Mouse (Mus musculus): ENCODE data around the gene Prim2. TPM values are rescaled to one million over a fixed set of nuclear protein-coding genes. Genes with fewer than 3 reads are reported as not detected.

The Prim2 gene
- polyA plus RNA-seq, 1 experiment from 2014 or later = 21.5 TPM

- peak overlapping the region; percentile 95 for H3K27ac ChIP-seq (ENCODE audit: low read depth, low read length)
- H3K4me2 ChIP-seq (ENCODE audit: low read length) = peak overlapping the region; percentile 82
- peak overlapping the region; percentile 81 for H3K4me3 ChIP-seq (ENCODE audit: low read length)
- no peaks in the 10 kb centered on the region for H3K36me3 ChIP-seq (ENCODE audit: control insufficient read depth, insufficient read depth, low read length)
- H3K27me3 ChIP-seq (replicated peaks; ENCODE audit: control insufficient read depth, insufficient read depth, low read length) = no peaks in the 10 kb centered on the region
- under 1% methylated on average over 37 of the region's 37 CpGs for WGBS
- H3K9me3 ChIP-seq (ENCODE audit: control insufficient read depth, low read length) = no peaks in the 10 kb centered on the region
- H3K4me1 ChIP-seq (ENCODE audit: control insufficient read depth, insufficient read depth, low read depth, low read length) = peaks cover 5% of the 10 kb centered on the region
- ATAC-seq = peak; percentile 73
- H3K9ac ChIP-seq (ENCODE audit: low read depth, low read length) = peak overlapping the region; percentile 88
Measured at GRCm38 (mm10) chr1:33670164-33670616, 595 bp upstream of the Prim2 start.

GRCm38 (mm10) chr1:33663605-33664117, 5.9 kb downstream of the Prim2 start:
- no peak for ATAC-seq
- WGBS = 88% methylated on average over 19 of the region's 19 CpGs
- H3K4me3 ChIP-seq (ENCODE audit: low read length) = no peak overlapping the region
- H3K4me1 ChIP-seq (ENCODE audit: control insufficient read depth, insufficient read depth, low read depth, low read length) = peaks cover under 1% of the 10 kb centered on the region; the same call in 1 of the 2 replicates
- peaks cover 3% of the 10 kb centered on the region; the same call in 1 of the 2 replicates for H3K36me3 ChIP-seq (ENCODE audit: control insufficient read depth, insufficient read depth, low read length)
- no peak overlapping the region for H3K9ac ChIP-seq (ENCODE audit: low read depth, low read length)
- H3K27ac ChIP-seq (ENCODE audit: low read depth, low read length) = no peak overlapping the region
- no peaks in the 10 kb centered on the region for H3K9me3 ChIP-seq (ENCODE audit: control insufficient read depth, low read length)
- H3K27me3 ChIP-seq (replicated peaks; ENCODE audit: control insufficient read depth, insufficient read depth, low read length) = no peaks in the 10 kb centered on the region
- no peak overlapping the region for H3K4me2 ChIP-seq (ENCODE audit: low read length)

GRCm38 (mm10) chr1:33663163-33663562, 6.4 kb downstream of the Prim2 start:
- Histone ChIP-seq H3K36me3 (ENCODE audit: control insufficient read depth, insufficient read depth, low read length) (peaks cover 3% of the 10 kb centered on the region; the same call in 1 of the 2 replicates), H3K9ac (ENCODE audit: low read depth, low read length) (no peak overlapping the region), H3K4me3 (ENCODE audit: low read length) (no peak overlapping the region), H3K27me3 (replicated peaks; ENCODE audit: control insufficient read depth, insufficient read depth, low read length) (no peaks in the 10 kb centered on the region), H3K4me2 (ENCODE audit: low read length) (no peak overlapping the region), H3K4me1 (ENCODE audit: control insufficient read depth, insufficient read depth, low read depth, low read length) (no peaks in the 10 kb centered on the region), H3K9me3 (ENCODE audit: control insufficient read depth, low read length) (no peaks in the 10 kb centered on the region), H3K27ac (ENCODE audit: low read depth, low read length) (no peak overlapping the region)
- ATAC-seq = no peak

- peaks cover 3% of the 10 kb centered on the region; the same call in 1 of the 2 replicates for H3K36me3 ChIP-seq (ENCODE audit: control insufficient read depth, insufficient read depth, low read length)
- no peak for ATAC-seq
- H3K9me3 ChIP-seq (ENCODE audit: control insufficient read depth, low read length) = no peaks in the 10 kb centered on the region
- no peak overlapping the region for H3K4me3 ChIP-seq (ENCODE audit: low read length)
- no peak overlapping the region for H3K27ac ChIP-seq (ENCODE audit: low read depth, low read length)
- 69% methylated on average over 4 of the region's 4 CpGs for WGBS
- no peaks in the 10 kb centered on the region for H3K27me3 ChIP-seq (replicated peaks; ENCODE audit: control insufficient read depth, insufficient read depth, low read length)
- no peaks in the 10 kb centered on the region for H3K4me1 ChIP-seq (ENCODE audit: control insufficient read depth, insufficient read depth, low read depth, low read length)
- H3K9ac ChIP-seq (ENCODE audit: low read depth, low read length) = no peak overlapping the region
- H3K4me2 ChIP-seq (ENCODE audit: low read length) = no peak overlapping the region
Measured at GRCm38 (mm10) chr1:33658302-33658701, 11.3 kb downstream of the Prim2 start.

DNA sequence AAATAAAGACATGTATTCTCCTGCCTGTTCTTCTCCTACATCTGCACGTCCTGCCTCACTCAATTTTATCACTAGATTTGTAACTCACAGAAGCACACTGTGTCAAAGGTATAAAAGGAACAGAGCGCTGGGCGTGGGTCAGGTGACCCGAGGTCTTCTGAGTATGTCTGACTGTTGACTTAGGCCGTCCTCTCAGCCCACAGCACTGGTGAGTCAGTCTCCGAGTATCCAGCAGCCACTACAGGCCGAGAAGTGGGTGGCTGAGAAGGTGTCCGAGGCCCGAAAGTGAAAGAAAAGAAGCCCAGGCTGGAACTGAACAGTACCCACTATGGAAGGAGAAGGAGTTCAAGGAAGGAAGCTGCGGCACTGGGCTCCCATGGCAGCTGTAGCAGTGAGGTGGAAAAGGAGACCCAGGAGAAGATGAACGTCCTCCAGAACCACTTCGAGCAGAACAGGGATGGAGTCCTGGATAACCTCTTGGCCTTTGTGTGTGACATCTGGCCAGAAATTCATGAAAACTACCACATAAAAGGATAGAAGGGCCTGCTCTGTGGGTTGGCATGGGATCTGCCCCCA, 11.9 kb downstream of the Prim2 start:
- WGBS = 93% methylated on average over 12 of the region's 12 CpGs
- no peak overlapping the region for H3K4me3 ChIP-seq (ENCODE audit: low read length)
- H3K36me3 ChIP-seq (ENCODE audit: control insufficient read depth, insufficient read depth, low read length) = peaks cover 3% of the 10 kb centered on the region; the same call in 1 of the 2 replicates
- H3K4me1 ChIP-seq (ENCODE audit: control insufficient read depth, insufficient read depth, low read depth, low read length) = no peaks in the 10 kb centered on the region
- no peak for ATAC-seq
- no peak overlapping the region for H3K27ac ChIP-seq (ENCODE audit: low read depth, low read length)
- H3K9ac ChIP-seq (ENCODE audit: low read depth, low read length) = no peak overlapping the region
- no peaks in the 10 kb centered on the region for H3K27me3 ChIP-seq (replicated peaks; ENCODE audit: control insufficient read depth, insufficient read depth, low read length)
- no peak overlapping the region for H3K4me2 ChIP-seq (ENCODE audit: low read length)
- no peaks in the 10 kb centered on the region for H3K9me3 ChIP-seq (ENCODE audit: control insufficient read depth, low read length)

DNA sequence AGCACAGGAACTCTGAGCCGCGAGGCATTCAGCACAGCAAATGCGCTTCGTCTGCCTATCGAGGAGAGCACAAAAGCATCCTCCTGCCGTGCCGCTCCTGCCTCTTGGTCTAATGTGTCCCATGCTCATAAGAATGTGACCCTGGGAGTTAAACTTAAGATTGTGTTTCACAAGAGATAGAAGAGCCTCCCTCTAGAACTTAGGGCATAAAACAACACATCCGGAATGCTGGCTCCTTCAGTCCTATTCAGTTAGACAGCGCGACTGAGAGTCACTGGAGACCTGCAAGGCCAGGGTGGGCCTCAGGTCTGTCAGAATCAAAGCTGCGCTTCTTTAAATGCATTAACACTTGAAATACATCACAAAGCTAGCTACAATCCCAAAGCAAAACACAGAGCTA, 18.7 kb downstream of the Prim2 start:
- H3K9ac ChIP-seq (ENCODE audit: low read depth, low read length) = no peak overlapping the region
- H3K36me3 ChIP-seq (ENCODE audit: control insufficient read depth, insufficient read depth, low read length) = peaks cover 4% of the 10 kb centered on the region
- H3K4me3 ChIP-seq (ENCODE audit: low read length) = no peak overlapping the region
- H3K4me2 ChIP-seq (ENCODE audit: low read length) = no peak overlapping the region
- H3K9me3 ChIP-seq (ENCODE audit: control insufficient read depth, low read length) = no peaks in the 10 kb centered on the region
- WGBS = 88% methylated on average over 11 of the region's 11 CpGs
- no peaks in the 10 kb centered on the region for H3K27me3 ChIP-seq (replicated peaks; ENCODE audit: control insufficient read depth, insufficient read depth, low read length)
- H3K4me1 ChIP-seq (ENCODE audit: control insufficient read depth, insufficient read depth, low read depth, low read length) = no peaks in the 10 kb centered on the region
- H3K27ac ChIP-seq (ENCODE audit: low read depth, low read length) = no peak overlapping the region
- ATAC-seq = no peak

- H3K27ac ChIP-seq (ENCODE audit: low read depth, low read length) = no peak overlapping the region
- WGBS = 96% methylated on average over 9 of the region's 9 CpGs
- ATAC-seq = no peak
- H3K9me3 ChIP-seq (ENCODE audit: control insufficient read depth, low read length) = no peaks in the 10 kb centered on the region
- H3K27me3 ChIP-seq (replicated peaks; ENCODE audit: control insufficient read depth, insufficient read depth, low read length) = no peaks in the 10 kb centered on the region
- H3K36me3 ChIP-seq (ENCODE audit: control insufficient read depth, insufficient read depth, low read length) = peaks cover 4% of the 10 kb centered on the region
- H3K4me1 ChIP-seq (ENCODE audit: control insufficient read depth, insufficient read depth, low read depth, low read length) = no peaks in the 10 kb centered on the region
- H3K4me3 ChIP-seq (ENCODE audit: low read length) = no peak overlapping the region
- no peak overlapping the region for H3K9ac ChIP-seq (ENCODE audit: low read depth, low read length)
- H3K4me2 ChIP-seq (ENCODE audit: low read length) = no peak overlapping the region
Measured at GRCm38 (mm10) chr1:33649534-33650108, 20.0 kb downstream of the Prim2 start.

DNA sequence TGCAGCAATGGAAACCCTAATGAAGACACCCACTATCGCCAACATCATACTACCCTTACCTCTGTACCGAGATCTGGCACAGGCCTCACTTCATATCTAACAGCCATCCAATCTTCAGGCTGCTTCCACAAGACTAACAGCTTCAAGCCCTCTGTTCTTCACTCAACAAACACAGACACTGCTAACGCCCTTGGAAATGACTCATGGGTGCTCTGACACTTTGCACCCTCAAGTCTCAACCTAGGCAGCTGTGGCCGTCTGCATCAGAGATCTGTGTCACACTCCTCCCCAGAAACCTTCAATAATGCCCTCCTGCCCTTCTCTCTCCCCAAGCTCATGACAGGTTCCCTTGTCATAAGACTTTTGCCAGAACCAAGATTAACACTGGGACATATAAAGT, 20.6 kb downstream of the Prim2 start:
- no peaks in the 10 kb centered on the region for H3K4me1 ChIP-seq (ENCODE audit: control insufficient read depth, insufficient read depth, low read depth, low read length)
- H3K9me3 ChIP-seq (ENCODE audit: control insufficient read depth, low read length) = no peaks in the 10 kb centered on the region
- H3K4me3 ChIP-seq (ENCODE audit: low read length) = no peak overlapping the region
- ATAC-seq = no peak
- H3K27me3 ChIP-seq (replicated peaks; ENCODE audit: control insufficient read depth, insufficient read depth, low read length) = no peaks in the 10 kb centered on the region
- WGBS = 94% methylated on average over 4 of the region's 4 CpGs
- peaks cover 4% of the 10 kb centered on the region for H3K36me3 ChIP-seq (ENCODE audit: control insufficient read depth, insufficient read depth, low read length)
- no peak overlapping the region for H3K4me2 ChIP-seq (ENCODE audit: low read length)
- H3K27ac ChIP-seq (ENCODE audit: low read depth, low read length) = no peak overlapping the region
- no peak overlapping the region for H3K9ac ChIP-seq (ENCODE audit: low read depth, low read length)

DNA sequence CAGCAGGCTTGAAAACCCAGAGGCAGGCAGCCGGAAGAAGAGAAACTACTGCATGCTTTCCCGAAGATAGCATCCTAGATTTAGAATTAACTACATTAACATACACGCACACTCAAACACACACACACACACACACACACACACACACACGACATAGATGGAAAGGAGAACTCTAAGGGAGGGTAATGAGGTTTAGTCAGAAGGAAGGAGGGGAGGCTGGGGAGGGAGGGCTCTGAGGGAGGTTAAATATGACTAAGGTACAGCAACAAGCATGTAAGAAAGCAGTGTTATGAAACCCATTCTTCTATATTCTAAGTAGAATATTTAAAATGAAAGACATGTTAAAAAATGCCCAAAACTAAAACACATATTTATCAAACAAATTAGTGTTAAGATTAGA, 21.9 kb downstream of the Prim2 start:
- Histone ChIP-seq H3K4me2 (ENCODE audit: low read length) (no peak overlapping the region), H3K36me3 (ENCODE audit: control insufficient read depth, insufficient read depth, low read length) (peaks cover 4% of the 10 kb centered on the region), H3K9ac (ENCODE audit: low read depth, low read length) (no peak overlapping the region), H3K9me3 (ENCODE audit: control insufficient read depth, low read length) (no peaks in the 10 kb centered on the region), H3K27ac (ENCODE audit: low read depth, low read length) (no peak overlapping the region), H3K27me3 (replicated peaks; ENCODE audit: control insufficient read depth, insufficient read depth, low read length) (no peaks in the 10 kb centered on the region), H3K4me1 (ENCODE audit: control insufficient read depth, insufficient read depth, low read depth, low read length) (no peaks in the 10 kb centered on the region), H3K4me3 (ENCODE audit: low read length) (no peak overlapping the region)
- ATAC-seq = no peak
- 73% methylated on average over 4 of the region's 4 CpGs for WGBS

All from hindbrain, embryonic 16.5 days (tissue).